Mouse (Mus musculus): ENCODE measurements at regions not wholly inside any gene's neighbourhood (a gene's known extent, or its start where the extent isn't known, plus 50 kb on each side); places are given as distances from the start of the nearest gene placed in this dataset.

DNA sequence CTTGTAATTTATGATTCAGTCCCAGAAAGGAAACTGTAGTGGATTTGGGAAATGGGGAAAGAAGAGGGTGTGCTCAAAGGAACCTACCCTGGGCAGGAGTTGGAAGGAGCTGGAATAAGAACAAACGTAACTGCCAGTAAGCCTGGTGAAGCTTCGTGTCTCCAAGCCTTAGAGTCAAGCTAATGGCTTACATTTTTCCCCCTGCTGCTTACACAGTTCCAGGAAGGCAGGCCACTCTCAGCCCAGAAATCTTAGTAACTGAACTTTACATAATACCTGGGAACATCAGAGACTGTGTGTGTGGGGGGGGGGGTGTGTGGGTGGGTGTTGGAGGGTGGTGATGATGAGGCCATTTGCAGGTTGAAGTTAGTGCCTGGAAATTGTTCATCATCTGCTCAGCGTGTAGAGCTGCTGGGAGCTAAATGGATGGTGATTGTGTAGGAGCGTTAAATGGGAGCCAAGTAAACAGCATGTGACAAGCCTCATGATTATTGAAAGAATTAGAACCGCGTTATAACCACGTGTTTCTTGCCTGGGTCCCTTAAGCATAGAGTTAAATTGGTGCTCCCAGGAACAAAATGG, 357.1 kb upstream of the Slc30a5 start:
- TF ChIP-seq EP300 (IDR thresholded peaks at IDR 0.05; ENCODE audit: low read depth) (no peak), CTCF (IDR thresholded peaks at IDR 0.05; ENCODE audit: low read depth) (no peak)

Measured in liver, embryonic 14.5 days (tissue).